Mouse (Mus musculus): ENCODE measurements around the gene Fmod. TPM values are rescaled to one million over a fixed set of nuclear protein-coding genes. Genes with fewer than 3 reads are reported as not detected.

Gene Fmod
- total and polyA plus RNA-seq, 3 experiments = not detected

- TF ChIP-seq GABPA (IDR thresholded peaks at IDR 0.05; ENCODE audit: insufficient replicate concordance, low read depth, low read length) (no peak), SMC3 (IDR thresholded peaks at IDR 0.05; ENCODE audit: low read depth, low read length) (peak; percentile 95), USF1 (IDR thresholded peaks at IDR 0.05; ENCODE audit: low read depth, low read length) (no peak), ZKSCAN1 (IDR thresholded peaks at IDR 0.05; ENCODE audit: borderline replicate concordance, low read depth, low read length) (no peak), IRF4 (IDR thresholded peaks at IDR 0.05; ENCODE audit: low read depth, low read length) (peak; percentile 67), BHLHE40 (IDR thresholded peaks at IDR 0.05; ENCODE audit: low read depth, low read length) (no peak; the same call in 1 of the 2 replicates), ZMIZ1 (IDR thresholded peaks at IDR 0.05; ENCODE audit: low read depth, low read length) (no peak), MXI1 (IDR thresholded peaks at IDR 0.05; ENCODE audit: low read depth, low read length) (peak; percentile 33; the same call in 1 of the 2 replicates), CHD2 (IDR thresholded peaks at IDR 0.05; ENCODE audit: low read length) (no peak), POLR2AphosphoS2 (IDR thresholded peaks at IDR 0.05; ENCODE audit: low read depth, low read length) (no peak)
These were observed 23.0 kb downstream of the Fmod start (continued) for GRCm38 (mm10) chr1:134059739-134060695.

GRCm38 (mm10) chr1:134060849-134061569 is 24.0 kb downstream of the Fmod start:
- in situ Hi-C loops (cut with MboI; ENCODE audit: low pct_ligation_motif_present, low pct_unique_long_range_greater_than_20kb, low sequenced_read_pairs) = no loop called here
- H3K4me1 ChIP-seq (ENCODE audit: control insufficient read depth in 1 of 2, insufficient read depth in 2 of 2) = peaks cover 27 to 64% of the 10 kb centered on the region in 2 experiments
- TF ChIP-seq TBP (conservative IDR thresholded peaks at IDR 0.05; ENCODE audit: low read depth, low read length) (no peak), JUND (conservative IDR thresholded peaks at IDR 0.05; ENCODE audit: low read depth, low read length) (no peak), CTCF (conservative IDR thresholded peaks at IDR 0.05 in 1 of 2, IDR thresholded peaks at IDR 0.05 in 1 of 2; ENCODE audit: low read depth in 2 of 2, low read length in 2 of 2) (peak in 1 of 2 experiments; percentile 40; a peak in 1 of 4 replicates), RAD21 (IDR thresholded peaks at IDR 0.05; ENCODE audit: low read depth, low read length) (peak; percentile 6), CHD2 (IDR thresholded peaks at IDR 0.05; ENCODE audit: low read length) (peak; percentile 80), USF1 (IDR thresholded peaks at IDR 0.05; ENCODE audit: low read depth, low read length) (no peak), NRF1 (IDR thresholded peaks at IDR 0.05; ENCODE audit: low read depth, low read length) (0 out of 2 replicates have a peak, but pooled peaks have one; percentile 11), ETS1 (conservative IDR thresholded peaks at IDR 0.05; ENCODE audit: low read depth, low read length) (peak; percentile 45), MAFK (IDR thresholded peaks at IDR 0.05; ENCODE audit: insufficient replicate concordance, low read length) (0 out of 2 replicates have a peak, but pooled peaks have one; percentile 8), SMC3 (IDR thresholded peaks at IDR 0.05; ENCODE audit: low read depth, low read length) (peak; percentile 35), TCF12 (IDR thresholded peaks at IDR 0.05; ENCODE audit: low read depth, low read length) (peak; percentile 78), E2F4 (IDR thresholded peaks at IDR 0.05; ENCODE audit: insufficient replicate concordance, low read depth, low read length) (0 out of 2 replicates have a peak, but pooled peaks have one; percentile 48), RCOR1 (conservative IDR thresholded peaks at IDR 0.05; ENCODE audit: low read depth, low read length) (0 out of 2 replicates have a peak, but pooled peaks have one; percentile 75), MEF2A (IDR thresholded peaks at IDR 0.05; ENCODE audit: borderline replicate concordance, low read depth, low read length) (no peak; the same call in 1 of the 2 replicates), UBTF (IDR thresholded peaks at IDR 0.05; ENCODE audit: low read depth, low read length) (peak; percentile 68; the same call in 1 of the 2 replicates), ZC3H11A (IDR thresholded peaks at IDR 0.05; ENCODE audit: low read depth, low read length) (no peak), POLR2A (IDR thresholded peaks at IDR 0.05; ENCODE audit: low read depth, low read length) (peak; percentile 61), MXI1 (IDR thresholded peaks at IDR 0.05; ENCODE audit: low read depth, low read length) (peak; percentile 77), SIN3A (IDR thresholded peaks at IDR 0.05; ENCODE audit: low read length) (peak; percentile 78), ZNF384 (IDR thresholded peaks at IDR 0.05; ENCODE audit: low read depth, low read length) (no peak), KAT2A (IDR thresholded peaks at IDR 0.05; ENCODE audit: insufficient replicate concordance, low read length) (0 out of 2 replicates have a peak, but pooled peaks have one; percentile 14), GABPA (IDR thresholded peaks at IDR 0.05; ENCODE audit: insufficient replicate concordance, low read depth, low read length) (no peak), ZMIZ1 (IDR thresholded peaks at IDR 0.05; ENCODE audit: low read depth, low read length) (peak; percentile 68), BHLHE40 (IDR thresholded peaks at IDR 0.05; ENCODE audit: low read depth, low read length) (peak; percentile 49), MAX (IDR thresholded peaks at IDR 0.05; ENCODE audit: low read length) (peak; percentile 80), ELF1 (IDR thresholded peaks at IDR 0.05; ENCODE audit: low read depth, low read length) (peak; percentile 53), EP300 (IDR thresholded peaks at IDR 0.05; ENCODE audit: low read length) (no peak; the same call in 1 of the 2 replicates), MAZ (IDR thresholded peaks at IDR 0.05; ENCODE audit: low read depth, low read length) (peak; percentile 80)

More at GRCm38 (mm10) chr1:134060849-134061569, 24.0 kb downstream of the Fmod start:
- dilution Hi-C loops (cut with MboI; ENCODE audit: extremely low pct_ligation_motif_present, extremely low pct_unique_long_range_greater_than_20kb, low sequenced_read_pairs) = no loop called here
- H3K79me2 ChIP-seq (replicated peaks; ENCODE audit: control insufficient read depth, extremely low read depth, insufficient read depth, poor library complexity, severe bottlenecking) = no peaks in the 10 kb centered on the region
- H3K4me2 ChIP-seq (ENCODE audit: insufficient read depth, low read depth, poor library complexity, severe bottlenecking) = peak overlapping the region; percentile 71
- H3K4me3 ChIP-seq (replicated peaks in 1 of 3; ENCODE audit: low read depth in 2 of 3, low read length in 2 of 3, poor library complexity in 1 of 3) = peak overlapping the region in 2 of 3 experiments; percentile 16 to 45
- peak; percentile 91 for DNase-seq (ENCODE audit: extremely low read depth)
- peaks cover 21% of the 10 kb centered on the region for H3K27me3 ChIP-seq (replicated peaks)
- H3K27ac ChIP-seq (ENCODE audit: insufficient read depth, low read depth) = peak overlapping the region; percentile 72
- H3K9ac ChIP-seq (ENCODE audit: insufficient read depth, low read depth) = peak overlapping the region; percentile 23
- H3K9me3 ChIP-seq (replicated peaks; ENCODE audit: low read length) = no peaks in the 10 kb centered on the region
- no peaks in the 10 kb centered on the region for H3K36me3 ChIP-seq (replicated peaks in 1 of 2; ENCODE audit: control insufficient read depth in 1 of 2, insufficient read depth in 1 of 2, low read length in 1 of 2)
